Mouse (Mus musculus) neural tube, embryonic 12.5 days (tissue): Measurements from ENCODE around the gene Cdc42ep2. TPM values are rescaled to one million over a fixed set of nuclear protein-coding genes. Genes with fewer than 3 reads are reported as not detected.

Experiments used
- ATAC-seq: fragments of 200-750 bp; cut with Nextera tagmentation; 2 replicates; pipeline ENCODE4 v1.8.0; 2017; ENCODE audit warnings: low read depth, mild to moderate bottlenecking, moderate TSS enrichment, moderate library complexity; ENCODE audit not compliant: low FRiP score
- H3K27ac ChIP-seq: fragments of 300-500 bp; sonication (generic); 2 replicates; pipeline ENCODE4 v1.5.1; 2016
- H3K27me3 ChIP-seq: fragments of 300-500 bp; sonication (generic); replicated peaks from 2 replicates; pipeline ENCODE4 v1.6.1; 2016; ENCODE audit warnings: mild to moderate bottlenecking
- H3K36me3 ChIP-seq: fragments of 300-500 bp; sonication (generic); 2 replicates; pipeline ENCODE4 v1.6.1; 2016; ENCODE audit warnings: mild to moderate bottlenecking
- H3K4me1 ChIP-seq: fragments of 300-500 bp; sonication (generic); 2 replicates; pipeline ENCODE4 v1.6.1; 2016
- H3K4me2 ChIP-seq: fragments of 300-500 bp; sonication (generic); replicated peaks from 2 replicates; pipeline ENCODE4 v1.6.1; 2016; ENCODE audit warnings: mild to moderate bottlenecking
- H3K4me3 ChIP-seq: fragments of 300-500 bp; sonication (generic); 2 replicates; pipeline ENCODE4 v1.5.1; 2016
- H3K9ac ChIP-seq: fragments of 300-500 bp; sonication (generic); 2 replicates; pipeline ENCODE4 v1.6.1; 2016; ENCODE audit warnings: mild to moderate bottlenecking
- H3K9me3 ChIP-seq: fragments of 300-500 bp; sonication (generic); 2 replicates; pipeline ENCODE4 v1.6.1; 2016; ENCODE audit warnings: mild to moderate bottlenecking
- WGBS: fragments of 180-500 bp; shearing (Covaris S2); methylation state at CpG from one replicate; pipeline ENCODE4 v1.1.7; 2016; 5-methylcytosine and 5-hydroxymethylcytosine counted together
- polyA plus RNA-seq: library from polyadenylated mRNA; unstranded; fragments of >200 nt; fragmentation: Nextera tagmentation; extraction: Ambion mirVana; gene quantifications from 2 replicates; pipeline ENCODE4 v1.2.1, GENCODE M21; 2016

Cdc42ep2 gene
- polyA plus RNA-seq, 1 experiment from 2014 or later: 5.7 TPM

GRCm38 (mm10) chr19:5878916-5879315 lies 45.7 kb downstream of the Cdc42ep2 start:
- Histone ChIP-seq H3K9ac (0 out of 2 replicates have a peak overlapping the region, but pooled peaks have one; percentile 18), H3K4me3 (no peak overlapping the region), H3K4me1 (peaks cover 10% of the 10 kb centered on the region), H3K36me3 (no peaks in the 10 kb centered on the region), H3K27me3 (no peaks in the 10 kb centered on the region), H3K4me2 (no peak overlapping the region), H3K9me3 (no peaks in the 10 kb centered on the region), H3K27ac (no peak overlapping the region)
- WGBS: 82% methylated on average over 3 of the region's 3 CpGs
- no peak for ATAC-seq

- 70% methylated on average over 7 of the region's 7 CpGs for WGBS
- Histone ChIP-seq H3K27me3 (no peaks in the 10 kb centered on the region), H3K4me2 (0 out of 2 replicates have a peak overlapping the region, but pooled peaks have one; percentile 12), H3K4me1 (peaks cover 12% of the 10 kb centered on the region), H3K27ac (no peak overlapping the region), H3K9ac (peak overlapping the region; percentile 18; the same call in 1 of the 2 replicates), H3K4me3 (peak overlapping the region; percentile 7; the same call in 1 of the 2 replicates), H3K9me3 (no peaks in the 10 kb centered on the region), H3K36me3 (no peaks in the 10 kb centered on the region)
- no peak for ATAC-seq
These were observed 46.3 kb downstream of the Cdc42ep2 start for GRCm38 (mm10) chr19:5878362-5878722.

GRCm38 (mm10) chr19:5877618-5878361 lies 46.8 kb downstream of the Cdc42ep2 start, which contains the start of gene Slc25a45:
TSS of gene Slc25a45 (plus strand) at chr19:5877808.
- Histone ChIP-seq H3K4me2 (0 out of 2 replicates have a peak within 1 kb of the TSS, but pooled peaks have one; percentile 12), H3K27ac (no peak within 1 kb of the TSS), H3K9me3 (no peaks in the 10 kb centered on the region), H3K4me3 (peak within 1 kb of the TSS; percentile 7; the same call in 1 of the 2 replicates), H3K9ac (peak within 1 kb of the TSS; percentile 18; the same call in 1 of the 2 replicates), H3K36me3 (0 out of 2 replicates have a peak, but pooled peaks cover 5% of the 10 kb centered on the region), H3K27me3 (no peaks in the 10 kb centered on the region), H3K4me1 (peaks cover 12% of the 10 kb centered on the region)
- WGBS: 46% methylated on average over 15 of the region's 15 CpGs
- peak; percentile 45 for ATAC-seq

DNA sequence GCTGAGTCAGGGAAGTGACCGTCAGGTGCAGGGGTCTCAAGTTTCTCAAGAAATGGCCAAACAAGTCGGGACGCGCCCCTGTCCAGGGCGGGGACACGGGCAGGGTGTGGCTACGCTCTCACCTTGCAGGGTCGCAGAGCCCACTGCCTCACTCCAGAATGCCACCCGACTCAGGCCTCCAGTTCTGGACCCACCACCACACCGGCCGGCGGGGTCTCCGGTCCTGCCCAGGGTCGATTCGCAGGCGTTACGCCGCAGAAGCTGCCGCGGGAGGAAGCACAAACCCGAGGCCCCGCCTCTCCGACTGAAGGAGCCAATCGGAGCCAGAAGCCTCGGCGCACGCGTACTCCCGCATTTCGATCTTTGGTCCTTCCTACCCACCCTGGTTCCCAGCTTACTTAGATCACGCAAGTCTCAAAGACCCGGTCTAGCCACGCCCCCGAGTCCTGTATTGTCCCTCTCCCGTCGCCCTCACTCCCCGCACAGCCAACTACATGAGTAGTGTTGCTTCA lies 49.6 kb downstream of the Cdc42ep2 start, which contains the start of gene Frmd8:
Frmd8 (minus strand) TSS at position 306 of the 512 bp plus-strand sequence.
- peak within 1 kb of the TSS; percentile 66 for H3K9ac ChIP-seq
- H3K9me3 ChIP-seq: no peaks in the 10 kb centered on the region
- H3K36me3 ChIP-seq: peaks cover 13% of the 10 kb centered on the region; the same call in 1 of the 2 replicates
- H3K27me3 ChIP-seq: no peaks in the 10 kb centered on the region
- H3K4me3 ChIP-seq: peak within 1 kb of the TSS; percentile 80
- H3K27ac ChIP-seq: no peak within 1 kb of the TSS
- H3K4me2 ChIP-seq: peak within 1 kb of the TSS; percentile 85
- peak; percentile 86 for ATAC-seq
- WGBS: under 1% methylated on average over 37 of the region's 37 CpGs
- peaks cover 28% of the 10 kb centered on the region for H3K4me1 ChIP-seq

DNA sequence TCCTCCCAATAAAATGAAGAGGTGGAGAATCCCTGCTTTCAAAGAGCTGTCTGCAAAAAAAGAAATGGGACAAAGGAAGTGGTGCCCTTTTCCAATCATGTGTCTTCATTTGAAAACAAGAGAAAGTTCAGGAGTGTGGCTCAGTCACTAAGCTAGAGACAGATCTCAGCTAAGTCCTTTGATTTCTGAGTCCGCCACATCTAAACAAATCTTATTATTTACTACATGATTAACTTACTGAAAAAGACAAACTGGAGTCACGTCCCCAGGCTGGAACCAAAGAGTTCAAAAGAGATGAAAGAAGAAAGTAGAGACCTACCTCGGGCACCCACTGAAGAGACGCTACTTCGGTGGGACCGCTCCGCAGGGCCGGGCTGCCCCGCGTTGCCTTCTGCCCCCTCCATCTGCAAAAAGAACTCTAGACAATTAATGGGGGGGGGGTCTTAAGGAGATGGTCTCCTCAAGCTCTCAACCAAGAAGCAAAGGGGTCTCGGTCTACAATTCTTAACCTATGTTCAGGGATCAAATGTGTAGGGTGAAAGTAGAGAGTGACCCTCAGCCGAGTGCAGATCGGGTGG lies 50.1 kb downstream of the Cdc42ep2 start:
- 12% methylated on average over 13 of the region's 13 CpGs for WGBS
- no peak for ATAC-seq
- no peak overlapping the region for H3K27ac ChIP-seq
- H3K27me3 ChIP-seq: no peaks in the 10 kb centered on the region
- no peaks in the 10 kb centered on the region for H3K9me3 ChIP-seq
- H3K4me3 ChIP-seq: peak overlapping the region; percentile 80
- peak overlapping the region; percentile 66 for H3K9ac ChIP-seq
- peaks cover 28% of the 10 kb centered on the region for H3K4me1 ChIP-seq
- peak overlapping the region; percentile 85 for H3K4me2 ChIP-seq
- peaks cover 18% of the 10 kb centered on the region; the same call in 1 of the 2 replicates for H3K36me3 ChIP-seq

DNA sequence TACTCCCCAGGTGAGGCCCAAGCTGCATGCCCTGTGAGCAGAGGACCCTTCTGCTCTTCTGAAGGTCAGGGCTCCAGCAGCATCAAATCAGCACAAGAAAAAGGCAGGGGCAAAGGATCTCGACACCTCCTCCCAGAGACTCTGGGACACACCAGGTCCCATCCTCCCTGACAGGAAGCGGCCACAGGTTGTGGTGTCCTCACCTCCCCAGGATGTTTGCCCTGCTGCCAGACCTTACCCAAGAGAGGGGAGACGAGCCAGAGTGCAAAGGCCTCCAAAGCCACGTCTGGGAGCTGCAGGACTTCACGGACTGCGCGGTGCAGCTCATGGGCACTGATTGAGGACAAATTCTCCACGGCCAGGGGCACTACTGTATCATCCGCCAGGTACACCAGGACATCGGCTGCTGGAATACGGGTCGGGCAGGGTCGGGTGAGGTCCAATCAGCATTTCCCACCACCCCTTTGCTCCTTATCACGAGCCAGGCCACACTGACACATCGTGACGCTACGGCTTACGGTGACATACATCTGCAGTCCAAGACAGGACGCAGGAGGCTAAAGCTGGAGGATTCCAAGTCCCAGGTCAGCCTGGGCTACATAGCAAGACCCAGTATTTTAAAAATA lies 51.6 kb downstream of the Cdc42ep2 start:
- Histone ChIP-seq H3K4me3 (no peak overlapping the region), H3K27me3 (no peaks in the 10 kb centered on the region), H3K9ac (0 out of 2 replicates have a peak overlapping the region, but pooled peaks have one; percentile 18), H3K4me1 (peaks cover 28% of the 10 kb centered on the region), H3K4me2 (no peak overlapping the region), H3K9me3 (no peaks in the 10 kb centered on the region), H3K36me3 (peaks cover 31% of the 10 kb centered on the region), H3K27ac (no peak overlapping the region)
- 91% methylated on average over 19 of the region's 19 CpGs for WGBS
- no peak for ATAC-seq

DNA sequence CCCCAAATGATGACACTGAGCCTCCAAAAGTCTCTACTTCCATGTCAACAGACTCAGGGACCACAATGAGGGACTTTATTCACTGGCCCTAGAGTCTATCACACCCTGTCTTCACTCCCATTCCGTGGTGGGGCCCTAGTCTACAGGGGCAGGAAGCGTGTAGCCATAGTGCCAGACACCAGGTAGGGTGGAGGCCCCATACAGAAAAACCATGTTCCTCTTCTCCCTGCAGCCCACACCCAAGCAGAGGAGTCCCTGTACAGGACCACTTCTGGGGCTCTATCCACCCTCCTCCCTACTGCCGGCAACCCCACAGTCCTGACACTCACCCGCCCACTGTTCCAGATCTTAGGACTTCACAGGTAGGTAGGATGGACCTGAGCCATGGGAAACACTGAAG lies 52.1 kb downstream of the Cdc42ep2 start:
- no peak overlapping the region for H3K4me2 ChIP-seq
- peaks cover 28% of the 10 kb centered on the region for H3K4me1 ChIP-seq
- no peaks in the 10 kb centered on the region for H3K9me3 ChIP-seq
- H3K27me3 ChIP-seq: no peaks in the 10 kb centered on the region
- peaks cover 36% of the 10 kb centered on the region for H3K36me3 ChIP-seq
- H3K9ac ChIP-seq: no peak overlapping the region
- no peak overlapping the region for H3K4me3 ChIP-seq
- no peak for ATAC-seq
- WGBS: 91% methylated on average over 4 of the region's 4 CpGs
- H3K27ac ChIP-seq: no peak overlapping the region

DNA sequence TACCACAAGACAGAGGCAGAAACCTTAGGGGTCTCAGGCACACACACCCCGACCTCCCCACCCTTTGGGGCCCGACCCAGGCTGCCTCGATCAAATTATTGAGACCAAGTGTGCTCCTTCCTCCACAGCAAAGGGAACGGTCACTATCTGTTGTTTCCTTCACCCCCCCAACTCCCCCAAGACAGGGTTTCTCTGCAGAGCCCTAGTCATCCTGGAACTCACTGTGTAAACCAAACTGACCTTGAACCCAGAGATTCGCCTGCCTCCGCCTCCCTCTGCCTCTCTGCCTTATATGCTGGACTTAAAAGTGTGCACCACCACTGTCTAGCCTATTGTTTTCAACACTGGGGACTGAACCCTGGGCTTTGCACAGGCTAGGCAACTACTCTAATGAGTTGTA lies 52.9 kb downstream of the Cdc42ep2 start:
- Histone ChIP-seq H3K4me3 (no peak overlapping the region), H3K9ac (peak overlapping the region; percentile 33; the same call in 1 of the 2 replicates), H3K27ac (no peak overlapping the region), H3K9me3 (no peaks in the 10 kb centered on the region), H3K4me2 (peak overlapping the region; percentile 39), H3K36me3 (peaks cover 43% of the 10 kb centered on the region), H3K4me1 (peaks cover 28% of the 10 kb centered on the region), H3K27me3 (no peaks in the 10 kb centered on the region)
- no peak for ATAC-seq
- 59% methylated on average over 6 of the region's 6 CpGs for WGBS

DNA sequence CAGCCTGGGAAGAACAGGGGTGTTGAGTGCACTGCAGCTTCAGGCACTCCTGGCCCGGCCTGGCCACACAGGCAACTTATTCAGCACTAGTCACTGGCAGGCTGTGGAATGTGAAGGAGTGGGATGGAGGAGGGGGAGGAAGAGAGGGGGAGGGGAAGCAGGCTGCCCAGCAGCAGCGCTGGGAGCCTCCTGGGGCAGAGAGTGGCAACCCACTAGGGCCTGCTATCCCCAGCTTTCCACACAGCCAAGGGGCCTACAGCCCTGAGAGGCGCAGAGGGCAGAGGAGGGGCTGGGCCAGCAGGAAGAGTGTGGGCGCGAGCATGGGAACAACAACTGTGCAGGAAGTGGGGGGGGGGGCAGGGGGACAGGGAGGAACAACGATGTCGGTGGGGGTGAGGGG lies 53.3 kb downstream of the Cdc42ep2 start:
- H3K4me2 ChIP-seq: peak overlapping the region; percentile 39
- ATAC-seq: 0 out of 2 replicates have a peak, but pooled peaks have one; percentile 39
- peak overlapping the region; percentile 33 for H3K9ac ChIP-seq
- H3K9me3 ChIP-seq: no peaks in the 10 kb centered on the region
- H3K36me3 ChIP-seq: peaks cover 44% of the 10 kb centered on the region
- WGBS: 15% methylated on average over 7 of the region's 7 CpGs
- no peak overlapping the region for H3K4me3 ChIP-seq
- H3K27me3 ChIP-seq: no peaks in the 10 kb centered on the region
- H3K4me1 ChIP-seq: peaks cover 28% of the 10 kb centered on the region
- H3K27ac ChIP-seq: peak overlapping the region; percentile 37; the same call in 1 of the 2 replicates

GRCm38 (mm10) chr19:5868096-5868495 lies 56.5 kb downstream of the Cdc42ep2 start:
- no peak for ATAC-seq
- Histone ChIP-seq H3K36me3 (peaks cover 72% of the 10 kb centered on the region), H3K4me3 (no peak overlapping the region), H3K27me3 (no peaks in the 10 kb centered on the region), H3K4me2 (no peak overlapping the region), H3K9ac (no peak overlapping the region), H3K27ac (no peak overlapping the region), H3K4me1 (peaks cover 15% of the 10 kb centered on the region), H3K9me3 (no peaks in the 10 kb centered on the region)
- 88% methylated on average over 6 of the region's 6 CpGs for WGBS
